Mouse (Mus musculus): ENCODE results near the gene Bad. TPM values are rescaled to one million over a fixed set of nuclear protein-coding genes. Genes with fewer than 3 reads are reported as not detected.
"Not testable (repeated sequence)": the region's sequence is repeated elsewhere in the genome, so short reads cannot be mapped to it uniquely, and the experiment has no call there.

Bad gene
- polyA plus RNA-seq, 1 experiment from 2014 or later = 56.9 TPM

- Histone ChIP-seq H3K4me2 (peak within 1 kb of the TSS; percentile 87), H3K9ac (peak within 1 kb of the TSS; percentile 94), H3K27ac (replicated peaks) (peak within 1 kb of the TSS; percentile 97), H3K36me3 (peaks cover 67% of the 10 kb centered on the region), H3K4me1 (peaks cover 52% of the 10 kb centered on the region), H3K9me3 (no peaks in the 10 kb centered on the region), H3K4me3 (peak within 1 kb of the TSS; percentile 82), H3K27me3 (replicated peaks) (no peaks in the 10 kb centered on the region)
- 1% methylated on average over 38 of the region's 38 CpGs for WGBS
- ATAC-seq (ENCODE audit: extremely low read depth, insufficient number of reproducible peaks, low FRiP score, low TSS enrichment) = peak; percentile 84
Measured at GRCm38 (mm10) chr19:6980381-6981093, 38.9 kb downstream of the Bad start, which contains the start of gene Fkbp2. Gene Fkbp2, minus strand, starts transcription at chr19:6980501.

GRCm38 (mm10) chr19:6981465-6981864 is 39.8 kb downstream of the Bad start:
- WGBS = 85% methylated on average over 4 of the region's 4 CpGs
- Histone ChIP-seq H3K4me1 (peaks cover 56% of the 10 kb centered on the region), H3K9ac (peak overlapping the region; percentile 94), H3K4me2 (peak overlapping the region; percentile 87), H3K36me3 (peaks cover 72% of the 10 kb centered on the region), H3K9me3 (no peaks in the 10 kb centered on the region), H3K27me3 (replicated peaks) (no peaks in the 10 kb centered on the region), H3K27ac (replicated peaks) (peak overlapping the region; percentile 97), H3K4me3 (peak overlapping the region; percentile 82)
- no peak for ATAC-seq (ENCODE audit: extremely low read depth, insufficient number of reproducible peaks, low FRiP score, low TSS enrichment)

GRCm38 (mm10) chr19:6983621-6984020 is 42.0 kb downstream of the Bad start:
- Histone ChIP-seq H3K27ac (replicated peaks) (no peak overlapping the region), H3K4me3 (no peak overlapping the region), H3K4me2 (no peak overlapping the region), H3K9ac (no peak overlapping the region), H3K36me3 (peaks cover 51% of the 10 kb centered on the region), H3K9me3 (no peaks in the 10 kb centered on the region), H3K4me1 (peaks cover 48% of the 10 kb centered on the region), H3K27me3 (replicated peaks) (no peaks in the 10 kb centered on the region)
- no peak for ATAC-seq (ENCODE audit: extremely low read depth, insufficient number of reproducible peaks, low FRiP score, low TSS enrichment)
- 94% methylated on average over 5 of the region's 5 CpGs for WGBS

- WGBS = 81% methylated on average over 19 of the region's 19 CpGs
- Histone ChIP-seq H3K27ac (replicated peaks) (no peak overlapping the region), H3K4me3 (no peak overlapping the region), H3K9me3 (no peaks in the 10 kb centered on the region), H3K4me2 (peak overlapping the region; percentile 75; the same call in 1 of the 2 replicates), H3K9ac (peak overlapping the region; percentile 100; the same call in 1 of the 2 replicates), H3K27me3 (replicated peaks) (no peaks in the 10 kb centered on the region), H3K36me3 (peaks cover 54% of the 10 kb centered on the region), H3K4me1 (peaks cover 40% of the 10 kb centered on the region)
- no peak for ATAC-seq (ENCODE audit: extremely low read depth, insufficient number of reproducible peaks, low FRiP score, low TSS enrichment)
Measured at GRCm38 (mm10) chr19:6985300-6985699, 43.6 kb downstream of the Bad start.

GRCm38 (mm10) chr19:6985951-6986708 is 44.5 kb downstream of the Bad start:
- H3K27ac ChIP-seq (replicated peaks) = peak overlapping the region; percentile 98
- H3K27me3 ChIP-seq (replicated peaks) = no peaks in the 10 kb centered on the region
- H3K9ac ChIP-seq = peak overlapping the region; percentile 100
- WGBS = 65% methylated on average over 10 of the region's 10 CpGs
- H3K9me3 ChIP-seq = no peaks in the 10 kb centered on the region
- H3K4me2 ChIP-seq = peak overlapping the region; percentile 75
- ATAC-seq (ENCODE audit: extremely low read depth, insufficient number of reproducible peaks, low FRiP score, low TSS enrichment) = no peak
- peaks cover 36% of the 10 kb centered on the region for H3K4me1 ChIP-seq
- peaks cover 54% of the 10 kb centered on the region for H3K36me3 ChIP-seq
- peak overlapping the region; percentile 88 for H3K4me3 ChIP-seq

- under 1% methylated on average over 52 of the region's 85 CpGs for WGBS
- ATAC-seq (ENCODE audit: extremely low read depth, insufficient number of reproducible peaks, low FRiP score, low TSS enrichment) = peak; percentile 44
- peak within 1 kb of the TSS; percentile 100 for H3K9ac ChIP-seq
- H3K4me1 ChIP-seq = peaks cover 36% of the 10 kb centered on the region
- H3K36me3 ChIP-seq = peaks cover 43% of the 10 kb centered on the region
- no peaks in the 10 kb centered on the region for H3K9me3 ChIP-seq
- H3K4me2 ChIP-seq = peak within 1 kb of the TSS; percentile 75
- H3K4me3 ChIP-seq = peak within 1 kb of the TSS; percentile 88
- no peaks in the 10 kb centered on the region for H3K27me3 ChIP-seq (replicated peaks)
- peak within 1 kb of the TSS; percentile 98 for H3K27ac ChIP-seq (replicated peaks)
Measured at GRCm38 (mm10) chr19:6987061-6987903, 45.6 kb downstream of the Bad start, which contains the start of gene Vegfb. Gene Vegfb, minus strand, starts transcription at chr19:6987651.

GRCm38 (mm10) chr19:6987904-6988285 is 46.2 kb downstream of the Bad start:
- H3K4me3 ChIP-seq = peak overlapping the region; percentile 88
- peak overlapping the region; percentile 100 for H3K9ac ChIP-seq
- peaks cover 36% of the 10 kb centered on the region for H3K36me3 ChIP-seq
- peak overlapping the region; percentile 98 for H3K27ac ChIP-seq (replicated peaks)
- peaks cover 37% of the 10 kb centered on the region for H3K4me1 ChIP-seq
- no peak for ATAC-seq (ENCODE audit: extremely low read depth, insufficient number of reproducible peaks, low FRiP score, low TSS enrichment)
- peak overlapping the region; percentile 75 for H3K4me2 ChIP-seq
- WGBS = 3% methylated on average over 8 of the region's 8 CpGs
- H3K9me3 ChIP-seq = no peaks in the 10 kb centered on the region
- no peaks in the 10 kb centered on the region for H3K27me3 ChIP-seq (replicated peaks)

- peaks cover 23% of the 10 kb centered on the region for H3K36me3 ChIP-seq
- no peak overlapping the region for H3K27ac ChIP-seq (replicated peaks)
- no peaks in the 10 kb centered on the region for H3K27me3 ChIP-seq (replicated peaks)
- H3K4me3 ChIP-seq = no peak overlapping the region
- no peaks in the 10 kb centered on the region for H3K9me3 ChIP-seq
- 86% methylated on average over 8 of the region's 8 CpGs for WGBS
- no peak overlapping the region for H3K9ac ChIP-seq
- H3K4me1 ChIP-seq = peaks cover 46% of the 10 kb centered on the region
- no peak overlapping the region for H3K4me2 ChIP-seq
- no peak for ATAC-seq (ENCODE audit: extremely low read depth, insufficient number of reproducible peaks, low FRiP score, low TSS enrichment)
Measured at GRCm38 (mm10) chr19:6989251-6989650, 47.6 kb downstream of the Bad start.

- no peaks in the 10 kb centered on the region for H3K27me3 ChIP-seq (replicated peaks)
- 94% methylated on average over 6 of the region's 6 CpGs for WGBS
- H3K27ac ChIP-seq (replicated peaks) = no peak overlapping the region
- H3K4me1 ChIP-seq = peaks cover 50% of the 10 kb centered on the region
- H3K9me3 ChIP-seq = no peaks in the 10 kb centered on the region
- no peak overlapping the region for H3K4me3 ChIP-seq
- ATAC-seq (ENCODE audit: extremely low read depth, insufficient number of reproducible peaks, low FRiP score, low TSS enrichment) = no peak
- H3K4me2 ChIP-seq = no peak overlapping the region
- H3K36me3 ChIP-seq = peaks cover 10% of the 10 kb centered on the region
- no peak overlapping the region for H3K9ac ChIP-seq
Measured at GRCm38 (mm10) chr19:6990712-6991111, 49.1 kb downstream of the Bad start.

GRCm38 (mm10) chr19:6991166-6991565 is 49.5 kb downstream of the Bad start:
- Histone ChIP-seq H3K4me2 (peak overlapping the region; percentile 92), H3K4me1 (peaks cover 46% of the 10 kb centered on the region)

More at GRCm38 (mm10) chr19:6991166-6991565, 49.5 kb downstream of the Bad start:
- WGBS = 85% methylated on average over 6 of the region's 6 CpGs
- Histone ChIP-seq H3K9ac (peak overlapping the region; percentile 92; the same call in 1 of the 2 replicates), H3K4me3 (peak overlapping the region; percentile 64; the same call in 1 of the 2 replicates)
- not testable (repeated sequence) for H3K27ac ChIP-seq (replicated peaks); ATAC-seq (ENCODE audit: extremely low read depth, insufficient number of reproducible peaks, low FRiP score, low TSS enrichment); H3K36me3 ChIP-seq; H3K9me3 ChIP-seq; H3K27me3 ChIP-seq (replicated peaks)
